Mouse (Mus musculus) gastrocnemius, adult 18-20 months (tissue): ENCODE data around the gene Actl6a. TPM values are rescaled to one million over a fixed set of nuclear protein-coding genes. Genes with fewer than 3 reads are reported as not detected.
"Not testable (repeated sequence)": the region's sequence is repeated elsewhere in the genome, so short reads cannot be mapped to it uniquely, and the experiment has no call there.

Source experiments
- DNase-seq: peaks from one replicate; pipeline ENCODE4 v3.0.0; 2021; ENCODE audit warnings: low spot score
- total RNA-seq, 2 experiments: library from RNA; stranded (reverse); gene quantifications; 2 replicates each; pipeline ENCODE4 v1.2.3; 2021

The Actl6a gene
- total RNA-seq, 2 experiments from 2014 or later, result 14.3 to 14.7 TPM

GRCm38 (mm10) chr3:32694211-32694610 lies 11.9 kb upstream of the Actl6a start:
- DNase-seq, result no peak

- no peak for DNase-seq
Measured at GRCm38 (mm10) chr3:32694737-32695582, 11.1 kb upstream of the Actl6a start.

GRCm38 (mm10) chr3:32695583-32695980 lies 10.5 kb upstream of the Actl6a start:
- DNase-seq, result no peak

- peak; percentile 87 for DNase-seq
Measured at GRCm38 (mm10) chr3:32698228-32698863, 7.8 kb upstream of the Actl6a start.

GRCm38 (mm10) chr3:32704021-32704420 lies 2.1 kb upstream of the Actl6a start:
- not testable (repeated sequence) for DNase-seq

- not testable (repeated sequence) for DNase-seq
Measured at GRCm38 (mm10) chr3:32704632-32705031, 1.5 kb upstream of the Actl6a start.

- no peak for DNase-seq
Measured at GRCm38 (mm10) chr3:32708052-32708367, 1.9 kb downstream of the Actl6a start.

GRCm38 (mm10) chr3:32708368-32709231 lies 2.5 kb downstream of the Actl6a start:
- peak; percentile 98 for DNase-seq

- no peak for DNase-seq
Measured at GRCm38 (mm10) chr3:32709388-32709787, 3.3 kb downstream of the Actl6a start.

- no peak for DNase-seq
Measured at GRCm38 (mm10) chr3:32713711-32714110, 7.6 kb downstream of the Actl6a start.

- DNase-seq, result not testable (repeated sequence)
Measured at GRCm38 (mm10) chr3:32717403-32717802, 11.3 kb downstream of the Actl6a start.

- DNase-seq, result no peak
Measured at GRCm38 (mm10) chr3:32718271-32718670, 12.2 kb downstream of the Actl6a start.

- no peak for DNase-seq
Measured at GRCm38 (mm10) chr3:32724191-32724590, 18.1 kb downstream of the Actl6a start.

GRCm38 (mm10) chr3:32725951-32726350 lies 19.9 kb downstream of the Actl6a start:
- DNase-seq, result no peak

- no peak for DNase-seq
Measured at GRCm38 (mm10) chr3:32727861-32728260, 21.8 kb downstream of the Actl6a start.

GRCm38 (mm10) chr3:32736244-32737171 lies 30.4 kb downstream of the Actl6a start, which contains the start of gene Ndufb5:
Gene Ndufb5, plus strand, starts transcription at chr3:32736990.
- DNase-seq, result peak; percentile 98

- peak; percentile 9 for DNase-seq
Measured at GRCm38 (mm10) chr3:32737172-32737655, 31.1 kb downstream of the Actl6a start, which contains the start of gene Mrpl47. Gene Mrpl47, minus strand, starts transcription at chr3:32737605.

GRCm38 (mm10) chr3:32738549-32738948 lies 32.5 kb downstream of the Actl6a start:
- peak; percentile 18 for DNase-seq

- DNase-seq, result no peak
Measured at GRCm38 (mm10) chr3:32742276-32742780, 36.2 kb downstream of the Actl6a start.

GRCm38 (mm10) chr3:32745001-32745400 lies 38.9 kb downstream of the Actl6a start:
- no peak for DNase-seq
